Mouse (Mus musculus) fat pad, adult 2 months (tissue): ENCODE results near the gene Gm11596.
"Not testable (repeated sequence)": the region's sequence is repeated elsewhere in the genome, so short reads cannot be mapped to it uniquely, and the experiment has no call there.

Source experiments
- DNase-seq: peaks from one replicate; pipeline ENCODE4 v3.0.0-alpha.2; 2011; ENCODE audit warnings: low read depth, low spot score; ENCODE audit errors: extremely low read depth

Gene Gm11596

DNA sequence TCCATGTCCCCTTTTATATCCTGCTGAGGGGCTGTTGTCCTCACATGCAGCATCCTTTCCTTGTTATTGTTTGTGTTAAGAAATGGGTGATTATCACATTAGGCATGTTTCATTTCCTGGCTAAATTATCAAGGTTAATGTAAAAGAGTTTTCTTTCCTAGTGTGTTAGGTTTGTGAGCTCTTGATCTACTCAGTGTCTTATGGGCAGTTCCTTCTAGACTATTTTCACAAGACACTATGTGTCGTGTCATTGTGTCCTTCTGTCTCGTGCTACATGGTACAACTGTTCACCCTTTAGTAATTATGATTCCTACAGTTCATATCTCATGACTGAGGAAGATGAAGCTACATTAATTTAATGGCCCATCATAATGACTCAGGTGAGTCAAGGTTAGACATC, at the start of gene Gm11596:
Gene Gm11596 (minus strand): TSS at position 101 of the 400 bp plus-strand sequence.
- no peak for DNase-seq

DNA sequence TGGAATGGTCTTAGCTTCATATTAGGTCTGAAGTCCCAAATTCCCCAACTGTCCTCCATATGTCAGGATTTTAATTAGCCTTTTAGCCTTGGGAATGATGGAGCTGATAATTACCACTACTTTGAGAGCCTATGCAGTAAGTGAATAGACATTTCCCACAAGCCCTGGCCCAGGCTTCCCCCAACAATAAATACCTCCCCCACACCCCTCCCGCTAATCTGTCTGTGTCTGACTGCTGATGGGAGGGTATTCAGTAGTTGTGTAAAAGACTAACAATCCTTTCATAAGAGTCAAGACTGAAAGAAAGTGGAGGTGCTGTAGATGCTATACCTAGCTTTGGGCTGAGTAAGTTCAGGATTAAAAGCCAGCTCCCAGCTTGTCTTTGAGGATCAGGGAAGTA, 48.9 kb upstream of the Gm11596 start:
- no peak for DNase-seq

DNA sequence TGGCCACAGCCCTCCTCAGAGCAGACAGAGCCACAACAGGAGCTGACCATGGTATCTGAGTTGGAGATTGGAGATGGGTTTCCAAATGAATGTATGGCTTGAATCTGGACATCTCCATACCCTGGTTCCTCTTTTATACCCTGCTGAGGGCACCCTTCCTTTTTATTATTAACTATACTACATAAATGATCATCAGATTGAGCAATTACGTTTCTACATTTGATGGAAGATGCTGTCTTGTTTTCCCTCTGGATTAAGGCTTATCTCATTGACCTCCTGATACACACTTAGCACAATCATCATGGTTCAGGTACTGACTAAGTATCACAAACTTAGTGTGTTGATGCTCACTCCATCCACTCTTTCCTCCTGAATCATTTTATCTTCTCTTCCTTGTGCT, 44.7 kb upstream of the Gm11596 start, which contains the start of gene 2300003K06Rik:
Gene 2300003K06Rik (minus strand): TSS at position 101 of the 400 bp plus-strand sequence.
- no peak for DNase-seq

DNA sequence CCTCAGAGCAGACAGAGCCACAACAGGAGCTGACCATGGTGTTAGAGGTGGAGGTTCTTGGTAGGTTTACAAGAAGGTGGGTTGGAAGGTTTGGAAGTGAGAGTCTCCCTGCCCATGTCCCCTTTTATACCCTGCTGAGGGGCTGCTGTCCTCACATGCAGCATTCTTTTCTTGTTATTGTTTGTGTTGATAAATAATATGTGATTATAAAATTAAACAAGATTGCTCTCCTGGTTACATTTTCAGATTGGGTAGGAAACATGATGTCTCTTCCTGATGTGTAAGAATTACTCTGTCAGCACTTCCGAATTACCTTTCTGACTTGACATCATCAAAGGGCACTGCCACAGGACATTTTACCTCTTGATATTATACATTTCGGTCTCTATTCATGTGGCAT, 22.3 kb upstream of the Gm11596 start, which contains the start of gene Gm11564:
Gene Gm11564 (minus strand): TSS at position 101 of the 400 bp plus-strand sequence.
- DNase-seq, result not testable (repeated sequence)

DNA sequence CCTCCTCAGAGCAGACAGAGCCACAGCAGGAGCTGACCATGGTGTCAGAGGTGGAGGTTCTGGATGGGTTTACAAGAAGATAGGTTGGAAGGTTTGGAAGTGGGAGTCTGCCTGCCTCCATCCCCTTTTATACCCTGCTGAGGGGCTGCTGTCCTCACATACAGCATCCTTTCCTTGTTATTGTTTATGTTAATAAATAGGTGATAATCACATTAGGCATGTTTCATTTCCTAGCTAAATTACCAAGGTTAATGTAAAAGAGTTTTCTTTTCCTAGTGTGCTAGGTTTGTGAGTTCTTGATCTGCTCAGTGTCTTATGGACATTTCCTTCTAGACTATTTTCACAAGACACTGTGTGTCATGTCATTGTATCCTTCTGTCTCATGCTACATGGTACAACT, 16.5 kb upstream of the Gm11596 start, which contains the start of gene Krtap4-13:
Gene Krtap4-13 (minus strand): TSS at position 101 of the 400 bp plus-strand sequence.
- not testable (repeated sequence) for DNase-seq

DNA sequence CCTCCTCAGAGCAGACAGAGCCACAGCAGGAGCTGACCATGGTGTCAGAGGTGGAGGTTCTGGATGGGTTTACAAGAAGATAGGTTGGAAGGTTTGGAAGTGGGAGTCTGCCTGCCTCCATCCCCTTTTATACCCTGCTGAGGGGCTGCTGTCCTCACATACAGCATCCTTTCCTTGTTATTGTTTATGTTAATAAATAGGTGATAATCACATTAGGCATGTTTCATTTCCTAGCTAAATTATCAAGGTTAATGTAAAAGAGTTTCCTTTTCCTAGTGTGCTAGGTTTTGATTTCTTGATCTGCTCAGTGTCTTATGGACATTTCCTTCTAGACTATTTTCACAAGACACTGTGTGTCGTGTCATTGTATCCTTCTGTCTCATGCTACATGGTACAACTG, 11.1 kb upstream of the Gm11596 start, which contains the start of gene Gm11554:
Gene Gm11554 (minus strand): TSS at position 101 of the 400 bp plus-strand sequence.
- DNase-seq, result not testable (repeated sequence)

DNA sequence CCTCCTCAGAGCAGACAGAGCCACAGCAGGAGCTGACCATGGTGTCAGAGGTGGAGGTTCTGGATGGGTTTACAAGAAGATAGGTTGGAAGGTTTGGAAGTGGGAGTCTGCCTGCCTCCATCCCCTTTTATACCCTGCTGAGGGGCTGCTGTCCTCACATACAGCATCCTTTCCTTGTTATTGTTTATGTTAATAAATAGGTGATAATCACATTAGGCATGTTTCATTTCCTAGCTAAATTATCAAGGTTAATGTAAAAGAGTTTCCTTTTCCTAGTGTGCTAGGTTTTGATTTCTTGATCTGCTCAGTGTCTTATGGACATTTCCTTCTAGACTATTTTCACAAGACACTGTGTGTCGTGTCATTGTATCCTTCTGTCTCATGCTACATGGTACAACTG, 5.6 kb upstream of the Gm11596 start, which contains the start of gene Gm11569:
Gene Gm11569 (minus strand): TSS at position 101 of the 400 bp plus-strand sequence.
- DNase-seq, result not testable (repeated sequence)

DNA sequence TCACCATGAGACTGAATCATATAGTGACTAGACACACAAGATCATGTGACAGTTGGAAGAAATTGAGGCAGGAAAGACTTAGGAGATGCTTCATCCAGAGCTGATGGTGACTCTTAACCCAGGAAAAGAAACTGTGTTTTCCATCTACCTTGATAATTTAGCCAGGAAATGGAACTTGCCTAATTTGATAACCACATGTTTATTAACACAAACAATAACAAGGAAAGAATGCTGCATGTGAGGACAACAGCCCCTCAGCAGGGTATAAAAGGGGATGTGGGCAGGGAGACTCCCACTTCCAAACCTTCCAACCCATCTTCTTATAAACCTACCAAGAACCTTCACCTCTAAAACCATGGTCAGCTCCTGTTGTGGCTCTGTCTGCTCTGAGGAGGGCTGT, 8.4 kb downstream of the Gm11596 start, which contains the start of gene Krtap4-9:
Gene Krtap4-9 (plus strand): TSS at position 301 of the 400 bp plus-strand sequence.
- not testable (repeated sequence) for DNase-seq

DNA sequence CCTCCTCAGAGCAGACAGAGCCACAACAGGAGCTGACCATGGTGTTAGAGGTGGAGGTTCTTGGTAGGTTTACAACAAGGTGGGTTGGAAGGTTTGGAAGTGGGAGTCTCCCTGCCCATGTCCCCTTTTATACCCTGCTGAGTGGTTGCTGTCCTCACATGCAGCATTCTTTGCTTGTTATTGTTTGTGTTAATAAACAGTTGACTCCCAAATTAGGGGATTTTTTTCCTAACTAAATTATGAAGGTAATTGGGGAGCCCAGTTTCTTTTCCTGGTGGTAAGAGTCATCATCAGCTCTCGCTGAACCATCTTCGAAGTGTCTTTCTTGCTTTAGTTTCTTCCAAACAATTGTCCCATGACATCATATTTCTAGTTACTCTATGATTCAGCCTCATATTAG, 12.7 kb downstream of the Gm11596 start, which contains the start of gene Krtap4-8:
Gene Krtap4-8 (minus strand): TSS at position 101 of the 400 bp plus-strand sequence.
- DNase-seq, result no peak

DNA sequence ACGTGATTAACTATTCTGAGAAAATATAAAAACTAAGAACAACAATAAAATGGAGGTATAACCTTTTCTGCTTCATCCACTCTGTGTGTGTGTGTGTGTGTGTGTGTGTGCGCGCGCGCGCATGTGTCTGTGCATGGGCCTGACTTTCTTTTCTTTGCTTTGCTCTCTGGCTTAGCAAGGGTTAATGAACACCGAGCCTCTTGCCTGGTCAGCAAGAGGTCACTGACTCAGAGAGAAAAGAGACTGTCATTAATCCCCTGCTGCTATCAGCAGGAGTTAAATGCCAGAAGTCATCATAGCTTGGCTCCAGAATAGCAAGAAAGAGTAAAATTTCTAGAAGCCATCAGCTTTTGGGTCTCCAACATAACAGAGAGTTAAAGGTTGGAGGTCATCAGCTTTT, 14.9 kb downstream of the Gm11596 start:
- no peak for DNase-seq

DNA sequence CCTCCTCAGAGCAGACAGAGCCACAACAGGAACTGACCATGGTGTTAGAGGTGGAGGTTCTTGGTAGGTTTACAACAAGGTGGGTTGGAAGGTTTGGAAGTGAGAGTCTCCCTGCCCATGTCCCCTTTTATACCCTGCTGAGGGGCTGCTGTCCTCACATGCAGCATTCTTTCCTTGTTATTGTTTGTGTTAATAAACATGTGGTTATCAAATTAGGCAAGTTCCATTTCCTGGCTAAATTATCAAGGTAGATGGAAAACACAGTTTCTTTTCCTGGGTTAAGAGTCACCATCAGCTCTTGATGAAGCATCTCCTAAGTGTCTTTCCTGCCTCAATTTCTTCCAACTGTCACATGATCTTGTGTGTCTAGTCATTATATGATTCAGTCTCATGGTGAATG, 20.5 kb downstream of the Gm11596 start, which contains the start of gene Gm11595:
Gene Gm11595 (minus strand): TSS at position 101 of the 400 bp plus-strand sequence.
- not testable (repeated sequence) for DNase-seq

DNA sequence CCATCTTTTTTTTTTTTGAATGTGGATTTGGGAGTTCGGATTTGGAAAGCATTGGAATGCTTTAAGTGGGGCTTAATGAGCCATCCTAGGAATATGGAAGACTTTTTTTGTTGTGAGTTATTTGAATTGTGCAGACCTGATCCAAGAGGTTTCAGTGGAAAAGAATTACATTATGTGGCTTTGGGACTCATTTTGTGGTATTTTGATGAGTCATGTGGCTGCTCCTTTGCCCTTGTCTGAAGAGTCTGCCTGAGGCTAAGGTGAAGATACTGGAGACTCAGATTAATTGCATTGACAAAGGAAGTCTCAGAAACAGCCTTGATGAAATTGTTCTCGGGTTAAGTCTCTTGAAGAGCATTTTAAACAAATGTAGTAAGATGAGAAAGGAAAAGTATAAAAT, 24.9 kb downstream of the Gm11596 start:
- no peak for DNase-seq

DNA sequence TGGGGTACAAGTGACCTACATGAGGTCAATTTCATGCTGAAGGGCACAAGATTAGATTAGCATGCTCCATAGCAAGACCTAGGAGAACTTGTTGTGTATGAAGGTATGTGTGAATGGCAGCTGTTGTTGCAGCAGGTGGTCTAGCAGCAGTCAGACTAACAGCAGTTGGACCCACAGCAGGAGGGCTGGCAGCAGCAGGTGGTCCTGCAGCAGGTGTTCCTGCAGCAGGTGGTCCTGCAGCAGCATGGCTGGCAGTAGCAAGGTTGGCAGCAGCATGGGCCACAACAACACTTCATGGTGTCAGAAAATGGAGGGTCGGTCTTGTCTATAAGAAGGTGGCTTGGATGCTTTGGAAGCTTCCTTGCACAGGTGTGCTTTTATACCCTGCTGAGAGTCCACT, 34.4 kb downstream of the Gm11596 start:
- DNase-seq, result no peak

DNA sequence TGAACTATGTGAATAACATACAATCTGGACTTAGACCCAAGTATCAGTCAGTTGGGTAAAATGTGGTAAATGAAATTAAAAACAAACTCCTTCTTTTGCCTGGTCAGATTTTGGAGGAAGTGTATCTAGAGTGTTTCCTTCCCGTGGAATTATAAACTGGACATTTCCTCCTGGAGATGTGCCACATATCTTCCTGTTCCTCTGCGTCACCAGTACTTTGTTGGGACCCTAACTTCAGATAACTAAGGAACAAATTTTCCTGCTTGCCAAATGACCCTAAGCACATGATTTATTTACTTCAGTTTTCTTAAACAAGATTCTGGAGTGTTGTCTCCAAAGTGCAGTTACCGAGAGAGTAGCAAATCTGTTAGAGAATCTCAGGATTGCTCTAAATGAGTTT, 49.3 kb downstream of the Gm11596 start:
- no peak for DNase-seq
